Mouse (Mus musculus) C2C12 (cell line): ENCODE measurements at regions not wholly inside any gene's neighbourhood (a gene's known extent, or its start where the extent isn't known, plus 50 kb on each side); places are given as distances from the start of the nearest gene placed in this dataset.

Experiments used
- H3K27me3 ChIP-seq: one replicate; pipeline ENCODE4 v1.6.1; 2011; ENCODE audit not compliant: control insufficient read depth, insufficient read depth, insufficient read length
- H3K36me3 ChIP-seq: one replicate; pipeline ENCODE4 v1.6.1; 2011; ENCODE audit not compliant: control insufficient read depth, insufficient read depth
- H3K4me3 ChIP-seq: one replicate; pipeline ENCODE4 v1.5.1; 2011; ENCODE audit warnings: mild to moderate bottlenecking, control low read depth; ENCODE audit not compliant: poor library complexity, insufficient read depth, severe bottlenecking
- H3K79me2 ChIP-seq: one replicate; pipeline ENCODE4 v1.6.1; 2011; ENCODE audit not compliant: control insufficient read depth, insufficient read depth
- H3K79me3 ChIP-seq: one replicate; pipeline ENCODE4 v1.6.1; 2011; ENCODE audit warnings: low read depth, control low read depth
- H3ac ChIP-seq: one replicate; pipeline ENCODE3; 2011; ENCODE audit warnings: low read depth; ENCODE audit not compliant: control insufficient read depth, insufficient read length
- CEBPB ChIP-seq: IDR thresholded peaks from one replicate; pipeline ENCODE4 v1.6.1; 2011; ENCODE audit warnings: low read depth, mild to moderate bottlenecking, control low read depth, moderate library complexity
- CTCF ChIP-seq: IDR thresholded peaks from one replicate; pipeline ENCODE4 v1.5.1; 2011; ENCODE audit not compliant: control insufficient read depth, insufficient read depth, insufficient read length
- FOSL1 ChIP-seq: IDR thresholded peaks from one replicate; pipeline ENCODE4 v1.8.0; 2011; ENCODE audit warnings: mild to moderate bottlenecking, low read length; ENCODE audit not compliant: poor library complexity, insufficient read depth, severe bottlenecking
- MAX ChIP-seq: IDR thresholded peaks from one replicate; pipeline ENCODE4 v1.6.1; 2011; ENCODE audit warnings: mild to moderate bottlenecking, control low read depth
- MYOD1 ChIP-seq: IDR thresholded peaks from one replicate; pipeline ENCODE4 v1.6.1; 2011; ENCODE audit warnings: low read depth; ENCODE audit not compliant: control insufficient read depth, insufficient read length
- MYOG ChIP-seq: IDR thresholded peaks from one replicate; pipeline ENCODE4 v1.6.1; 2011; ENCODE audit not compliant: control insufficient read depth, insufficient read length; ENCODE audit errors: extremely low read depth
- USF1 ChIP-seq: IDR thresholded peaks from one replicate; pipeline ENCODE4 v1.6.1; 2011; ENCODE audit warnings: low read depth, mild to moderate bottlenecking, control low read depth, moderate library complexity

DNA sequence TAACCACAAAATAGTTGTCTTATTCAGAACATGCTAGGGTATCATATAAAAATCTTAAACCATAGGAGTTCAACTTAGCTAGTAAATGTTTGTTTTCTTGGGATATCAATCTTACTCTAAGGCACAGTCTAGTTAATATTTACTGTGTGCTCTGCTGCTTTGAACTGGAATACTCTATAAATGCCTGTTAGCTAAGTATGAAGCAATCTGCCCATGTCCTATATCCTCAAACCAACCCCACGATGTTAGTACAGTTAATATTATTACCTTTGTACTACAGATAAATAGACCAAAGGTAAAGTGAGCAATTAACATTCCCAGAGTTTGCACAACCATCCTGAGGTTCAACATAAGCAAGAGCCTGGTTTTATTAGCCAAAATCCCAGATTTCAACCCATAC lies 145.7 kb upstream of the Ednrb start:
- Histone ChIP-seq H3K4me3 (no peak overlapping the region), H3K36me3 (no peaks in the 10 kb centered on the region), H3K79me2 (no peaks in the 10 kb centered on the region), H3K79me3 (no peaks in the 10 kb centered on the region), H3K27me3 (no peaks in the 10 kb centered on the region), H3ac (no peak overlapping the region)
- no peak for TF ChIP-seq FOSL1
- no peak for TF ChIP-seq MYOD1
- no peak for TF ChIP-seq USF1
- no peak for TF ChIP-seq CEBPB
- no peak for TF ChIP-seq MYOG
- no peak for TF ChIP-seq MAX
- TF ChIP-seq CTCF: no peak

DNA sequence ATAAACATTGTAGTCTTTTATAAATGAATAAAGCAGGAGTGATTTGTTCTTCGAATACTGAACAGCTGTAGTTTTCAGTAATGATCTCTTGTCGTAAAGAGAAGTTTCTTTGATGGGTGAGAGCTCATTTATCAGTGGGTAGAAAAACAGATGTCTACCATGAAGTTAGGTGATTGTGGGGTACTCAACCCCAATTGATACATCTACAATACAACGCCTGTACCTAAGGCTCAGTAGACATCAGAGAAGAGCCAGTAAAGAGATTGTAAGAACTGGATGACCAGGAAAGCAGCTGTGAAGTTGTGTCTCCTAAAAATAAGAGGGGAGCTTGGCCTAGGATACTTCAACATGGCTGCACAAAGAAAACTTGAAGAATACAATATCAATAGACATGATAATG lies 143.1 kb upstream of the Ednrb start:
- no peaks in the 10 kb centered on the region for H3K79me2 ChIP-seq
- no peaks in the 10 kb centered on the region for H3K27me3 ChIP-seq

DNA sequence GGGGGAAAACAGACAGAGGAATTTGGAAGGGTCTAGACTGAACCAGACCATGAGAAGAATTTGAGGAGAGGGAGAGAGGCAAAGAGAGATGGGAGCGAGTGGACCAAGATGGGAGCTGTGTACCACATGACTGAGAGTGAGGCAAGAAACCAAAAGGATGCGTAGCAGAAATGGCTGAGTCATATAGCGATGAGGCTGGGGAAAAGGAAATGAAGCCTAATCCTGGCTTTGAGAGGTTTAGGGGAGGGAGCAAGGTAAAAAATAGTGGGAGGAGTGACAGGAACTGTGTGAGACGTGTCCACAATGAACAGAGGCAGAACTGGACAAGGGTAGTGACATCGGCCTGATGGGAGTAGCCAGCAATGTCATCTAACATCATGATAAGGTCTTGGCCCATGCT lies 140.1 kb upstream of the Ednrb start:
- Histone ChIP-seq H3K4me3 (no peak overlapping the region), H3K36me3 (no peaks in the 10 kb centered on the region), H3K27me3 (no peaks in the 10 kb centered on the region), H3K79me3 (no peaks in the 10 kb centered on the region), H3K79me2 (no peaks in the 10 kb centered on the region), H3ac (no peak overlapping the region)
- TF ChIP-seq MAX: no peak
- no peak for TF ChIP-seq FOSL1
- TF ChIP-seq CTCF: no peak
- TF ChIP-seq USF1: no peak
- no peak for TF ChIP-seq MYOD1
- TF ChIP-seq CEBPB: no peak
- TF ChIP-seq MYOG: no peak

More for the DNA sequence above, 143.1 kb upstream of the Ednrb start:
- no peaks in the 10 kb centered on the region for H3K79me3 ChIP-seq
- TF ChIP-seq CEBPB: no peak
- no peak for TF ChIP-seq USF1
- no peak for TF ChIP-seq MAX
- no peak for TF ChIP-seq FOSL1
- no peak for TF ChIP-seq CTCF
- no peak for TF ChIP-seq MYOG
- no peak for TF ChIP-seq MYOD1
- H3ac ChIP-seq: no peak overlapping the region
- no peaks in the 10 kb centered on the region for H3K36me3 ChIP-seq
- H3K4me3 ChIP-seq: no peak overlapping the region

DNA sequence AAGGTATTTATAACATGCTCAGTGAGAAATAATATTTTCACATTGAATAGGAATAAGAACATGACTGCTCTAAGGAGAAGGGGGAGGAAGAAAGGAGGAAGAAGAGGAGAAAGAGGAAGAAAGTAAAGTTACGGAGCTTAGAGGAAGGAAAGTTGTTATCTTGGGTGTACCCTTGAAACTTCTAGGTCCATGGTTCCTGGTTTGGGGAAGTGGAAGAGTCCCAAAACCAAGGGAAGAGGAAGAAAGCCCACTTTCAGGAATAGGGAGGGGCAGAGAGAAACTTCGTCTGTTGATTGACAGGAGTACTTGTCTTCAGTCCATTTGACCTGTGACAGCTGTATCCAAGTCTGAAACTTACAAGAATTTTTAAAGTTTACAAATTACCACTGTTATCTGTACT lies 134.6 kb upstream of the Ednrb start:
- Histone ChIP-seq H3K4me3 (no peak overlapping the region), H3K79me3 (no peaks in the 10 kb centered on the region), H3ac (no peak overlapping the region), H3K36me3 (no peaks in the 10 kb centered on the region), H3K79me2 (no peaks in the 10 kb centered on the region), H3K27me3 (no peaks in the 10 kb centered on the region)
- TF ChIP-seq CTCF: no peak
- TF ChIP-seq MYOG: no peak
- TF ChIP-seq USF1: no peak

DNA sequence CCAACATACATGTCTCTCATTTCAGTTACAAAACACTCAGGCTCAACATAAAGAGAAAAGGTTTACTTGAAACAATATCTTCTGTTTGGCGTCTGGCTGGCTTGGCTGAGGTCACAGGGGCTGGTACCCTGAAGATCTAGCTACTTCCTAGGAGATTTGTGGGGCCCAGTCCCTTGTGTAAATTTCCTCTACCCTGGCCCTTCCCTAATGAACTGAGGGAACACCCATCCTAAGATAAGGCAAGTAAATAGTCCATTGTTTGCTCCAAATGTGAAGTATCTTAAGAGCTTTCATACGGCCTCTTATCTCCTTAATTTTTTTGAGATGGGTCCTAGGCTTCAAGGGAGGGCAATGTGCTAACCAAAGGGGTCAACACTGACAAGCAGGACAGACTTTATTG lies 133.6 kb upstream of the Ednrb start:
- H3K4me3 ChIP-seq: no peak overlapping the region
- no peak for TF ChIP-seq MYOD1
- no peak for TF ChIP-seq MAX
- no peak for TF ChIP-seq USF1
- TF ChIP-seq CEBPB: no peak
- no peak for TF ChIP-seq MYOG
- TF ChIP-seq CTCF: no peak
- no peak for TF ChIP-seq FOSL1
- H3K79me2 ChIP-seq: no peaks in the 10 kb centered on the region
- H3K79me3 ChIP-seq: no peaks in the 10 kb centered on the region
- H3K27me3 ChIP-seq: no peaks in the 10 kb centered on the region
- H3ac ChIP-seq: no peak overlapping the region
- no peaks in the 10 kb centered on the region for H3K36me3 ChIP-seq

DNA sequence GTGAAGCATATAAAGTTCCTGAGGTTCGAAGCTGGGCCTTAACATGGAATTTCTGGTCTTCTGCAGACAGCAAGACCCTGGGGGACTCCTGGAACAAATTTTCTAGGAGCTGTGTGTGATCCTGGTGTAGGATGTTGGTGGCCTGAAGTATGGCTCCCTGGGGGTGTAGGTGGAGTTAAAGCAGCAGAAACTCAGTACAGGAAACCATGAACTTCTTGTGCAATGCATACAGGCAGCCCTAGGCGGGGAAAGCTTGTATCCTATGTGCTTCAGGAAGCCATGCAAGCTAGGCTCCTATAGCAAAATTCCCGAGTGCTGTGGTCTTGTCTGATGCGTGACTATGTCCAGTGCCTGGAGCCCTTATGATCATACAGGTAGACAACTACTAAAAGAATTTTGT lies 129.8 kb upstream of the Ednrb start:
- no peak for TF ChIP-seq CEBPB
- no peak for TF ChIP-seq MYOG
- TF ChIP-seq MYOD1: no peak
- no peak for TF ChIP-seq MAX
- no peak for TF ChIP-seq FOSL1
- TF ChIP-seq USF1: no peak
- TF ChIP-seq CTCF: no peak
- no peaks in the 10 kb centered on the region for H3K36me3 ChIP-seq
- no peaks in the 10 kb centered on the region for H3K27me3 ChIP-seq
- H3K79me3 ChIP-seq: no peaks in the 10 kb centered on the region
- H3K79me2 ChIP-seq: no peaks in the 10 kb centered on the region
- no peak overlapping the region for H3ac ChIP-seq
- no peak overlapping the region for H3K4me3 ChIP-seq
